Mouse (Mus musculus) heart, adult 2 months (tissue): ENCODE measurements around the gene Gm20388. TPM values are rescaled to one million over a fixed set of nuclear protein-coding genes. Genes with fewer than 3 reads are reported as not detected.

Experiments used
- DNase-seq, 2 experiments: peaks; one replicate each; pipeline ENCODE4 v3.0.0; 2021
- H3K27ac ChIP-seq: fragments of 200-600 bp; 2 replicates; pipeline ENCODE4 v1.8.1; 2022
- H3K27me3 ChIP-seq: fragments of 200-500 bp; 2 replicates; pipeline ENCODE4 v1.6.1; 2012; ENCODE audit warnings: mild to moderate bottlenecking, low read length, inconsistent platforms, mixed read lengths; ENCODE audit not compliant: control insufficient read depth, insufficient read depth
- H3K36me3 ChIP-seq: fragments of 200-500 bp; 2 replicates; pipeline ENCODE4 v1.6.1; 2012; ENCODE audit warnings: low read length, inconsistent platforms; ENCODE audit not compliant: control insufficient read depth, insufficient read depth
- H3K4me1 ChIP-seq: fragments of 200-500 bp; 2 replicates; pipeline ENCODE4 v1.6.1; 2011; ENCODE audit warnings: low read length; ENCODE audit not compliant: control insufficient read depth, insufficient read depth
- H3K4me3 ChIP-seq: fragments of 200-600 bp; 2 replicates; pipeline ENCODE4 v1.8.1; 2022
- H3K79me2 ChIP-seq: fragments of 200-500 bp; replicated peaks from 2 replicates; pipeline ENCODE4 v1.6.1; 2012; ENCODE audit warnings: mild to moderate bottlenecking, inconsistent platforms, low read length, moderate library complexity, mixed read lengths; ENCODE audit not compliant: control insufficient read depth, insufficient read depth
- H3K9ac ChIP-seq: fragments of 200-500 bp; 2 replicates; pipeline ENCODE4 v1.6.1; 2012; ENCODE audit warnings: low read depth, mild to moderate bottlenecking, control low read depth, inconsistent platforms, low read length, mixed read lengths
- CTCF ChIP-seq: fragments of 200-600 bp; IDR thresholded peaks from 2 replicates; pipeline ENCODE4 v1.8.1; 2022; ENCODE audit warnings: antibody characterized with exemption, mild to moderate bottlenecking, moderate library complexity
- EP300 ChIP-seq: fragments of 200-500 bp; IDR thresholded peaks from 2 replicates; pipeline ENCODE4 v1.6.1; 2011; ENCODE audit warnings: low read depth, low read length, control low read depth; ENCODE audit not compliant: insufficient read depth
- POLR2A ChIP-seq: fragments of 200-500 bp; IDR thresholded peaks from 2 replicates; pipeline ENCODE4 v1.6.1; 2011; ENCODE audit warnings: mild to moderate bottlenecking, low read depth, low read length, control low read depth; ENCODE audit not compliant: insufficient read depth
- WGBS: fragments of 180-500 bp; shearing (Covaris S2); methylation state at CpG from one replicate; pipeline ENCODE4 v1.1.7; 2018; 5-methylcytosine and 5-hydroxymethylcytosine counted together
- intact Hi-C: fragments of 180-260 bp; cut with DNase I; formaldehyde crosslinking; loops from one replicate; pipeline ENCODE4 v1.15.1; 2025
- polyA plus RNA-seq: library from polyadenylated mRNA; depleted of rRNA; stranded (reverse); fragments of >200 nt; gene quantifications from 2 replicates; pipeline ENCODE4 v1.2.3, GENCODE M21; 2012
- total RNA-seq, 2 experiments: library from RNA; stranded (reverse); gene quantifications; 2 replicates each; pipeline ENCODE4 v1.2.3; 2021

Gm20388 gene
- total and polyA plus RNA-seq, 3 experiments: 1.8 to 32.3 TPM; not detected in 1

DNA sequence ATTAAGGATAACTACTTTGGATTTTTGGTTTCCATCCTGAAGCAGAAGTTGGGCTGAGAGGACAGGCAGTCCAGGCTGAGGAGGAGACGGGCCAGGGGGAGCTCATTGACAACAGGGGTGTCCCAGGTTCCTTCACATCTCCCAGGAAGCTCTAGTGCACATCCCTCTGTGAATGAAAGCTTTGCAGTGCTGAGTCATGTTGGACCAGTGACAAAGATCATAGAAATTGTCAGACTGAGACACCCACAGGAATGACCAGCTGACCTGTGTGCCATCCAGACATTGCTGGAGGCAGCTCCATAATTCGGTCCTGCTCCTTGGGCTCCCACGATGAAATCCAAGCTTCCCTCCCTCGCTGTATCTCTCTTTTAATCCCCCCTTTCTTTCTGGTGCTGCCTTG, 2261.2 kb downstream of the Gm20388 start:
- 89% methylated on average over 4 of the region's 4 CpGs for WGBS

DNA sequence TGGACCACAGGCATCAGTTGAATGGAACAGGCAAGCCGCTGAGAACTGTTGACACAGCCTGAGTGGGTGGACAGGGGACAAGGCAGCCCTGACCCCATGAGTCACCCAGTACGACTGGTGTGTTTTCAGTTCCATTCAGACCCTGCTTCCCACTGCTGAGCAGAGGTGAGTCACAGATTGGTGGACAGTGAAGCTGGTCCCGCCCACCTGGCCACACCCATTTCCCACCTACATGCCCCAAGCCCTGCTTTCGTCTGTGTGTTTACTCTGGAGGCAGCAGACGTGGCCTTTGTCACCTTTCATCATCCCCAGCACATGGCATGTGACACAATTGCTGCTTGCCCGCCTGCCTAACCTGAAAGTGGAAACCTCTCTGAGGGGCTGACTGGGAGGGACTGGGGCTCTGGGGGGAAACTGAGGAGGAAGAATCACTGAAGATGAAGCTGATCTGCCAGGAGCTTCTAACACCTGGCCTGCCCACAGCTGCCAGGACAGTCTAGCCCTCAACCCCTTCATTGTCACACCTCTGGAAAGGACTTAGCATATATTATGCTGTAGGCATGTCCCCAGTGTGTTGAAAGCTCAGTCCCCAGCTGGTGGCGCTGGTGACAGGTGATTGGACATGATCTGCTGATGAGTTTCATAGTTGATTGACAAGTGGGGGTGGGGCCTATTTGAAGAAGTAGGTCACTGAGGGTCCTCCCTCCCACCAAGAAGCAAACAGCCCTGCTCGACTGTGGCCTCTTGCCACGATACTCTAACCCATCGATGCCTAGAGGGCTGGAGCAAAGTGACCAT, 2263.7 kb downstream of the Gm20388 start:
- H3K4me3 ChIP-seq: no peak overlapping the region
- H3K27me3 ChIP-seq: no peaks in the 10 kb centered on the region
- WGBS: 58% methylated on average over 10 of the region's 10 CpGs
- H3K4me1 ChIP-seq: no peaks in the 10 kb centered on the region
- no peaks in the 10 kb centered on the region for H3K36me3 ChIP-seq
- H3K9ac ChIP-seq: no peak overlapping the region
- H3K79me2 ChIP-seq: no peaks in the 10 kb centered on the region
- no peak for DNase-seq
- TF ChIP-seq POLR2A (no peak), EP300 (no peak), CTCF (peak; percentile 23)
- intact Hi-C loops: no loop called here
- H3K27ac ChIP-seq: no peak overlapping the region

More for the DNA sequence above, 2261.2 kb downstream of the Gm20388 start:
- H3K9ac ChIP-seq: no peak overlapping the region
- DNase-seq: no peak
- no peaks in the 10 kb centered on the region for H3K27me3 ChIP-seq
- TF ChIP-seq CTCF: no peak
- TF ChIP-seq POLR2A: no peak
- no peak for TF ChIP-seq EP300
- no peak overlapping the region for H3K4me3 ChIP-seq
- no peak overlapping the region for H3K27ac ChIP-seq
- H3K36me3 ChIP-seq: no peaks in the 10 kb centered on the region
- no peaks in the 10 kb centered on the region for H3K79me2 ChIP-seq
- intact Hi-C loops: no loop called here
- no peaks in the 10 kb centered on the region for H3K4me1 ChIP-seq

DNA sequence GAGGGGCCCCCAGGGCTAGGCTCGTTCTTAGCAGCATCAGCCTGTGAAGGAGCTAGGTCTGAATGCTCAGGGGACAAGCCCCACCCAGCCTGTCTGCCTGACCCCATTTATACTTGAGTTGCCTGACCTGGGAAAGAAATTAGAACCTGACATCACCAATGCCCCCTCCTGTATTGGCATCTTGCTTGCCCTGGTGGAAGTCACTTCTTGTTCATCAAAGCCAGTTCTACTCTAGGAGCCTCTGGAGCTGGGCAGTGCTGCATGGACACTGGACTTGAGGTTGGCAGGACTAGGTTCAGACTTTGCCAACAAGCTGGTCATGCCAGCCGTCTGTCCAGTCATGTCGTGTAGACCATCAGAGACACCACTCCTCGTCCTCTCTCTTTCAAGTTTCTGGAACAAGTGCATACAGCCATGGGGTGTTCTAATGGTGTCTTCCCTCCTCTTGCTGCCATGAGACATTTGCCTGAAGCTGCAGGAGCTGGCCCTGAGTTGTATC, 2267.8 kb downstream of the Gm20388 start:
- DNase-seq: peak in 1 of 2 experiments; percentile 23

DNA sequence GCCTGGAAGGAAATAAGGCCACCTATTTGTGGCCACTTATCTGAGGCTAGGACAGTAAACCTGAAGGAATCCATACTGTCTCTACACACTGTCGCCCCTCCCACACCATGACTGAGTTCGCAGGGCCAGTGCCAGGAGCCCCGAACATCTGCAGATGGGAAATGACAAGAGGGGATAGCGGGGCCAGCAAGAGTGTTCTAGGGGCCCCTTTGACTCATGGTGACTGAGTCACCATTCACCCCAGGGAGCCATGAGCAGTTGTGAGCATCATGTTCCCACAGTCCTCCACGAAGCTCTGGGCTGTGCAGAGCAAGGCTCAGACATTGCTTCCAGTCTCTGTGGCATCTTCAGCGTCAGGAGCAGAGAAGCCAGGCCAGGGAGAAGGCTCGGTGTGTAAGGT, 2268.7 kb downstream of the Gm20388 start:
- no peak for DNase-seq
- Histone ChIP-seq H3K79me2 (no peaks in the 10 kb centered on the region), H3K9ac (no peak overlapping the region), H3K27ac (no peak overlapping the region), H3K36me3 (no peaks in the 10 kb centered on the region), H3K4me1 (peaks cover 8% of the 10 kb centered on the region), H3K27me3 (no peaks in the 10 kb centered on the region), H3K4me3 (no peak overlapping the region)
- TF ChIP-seq EP300 (no peak), CTCF (no peak)
- intact Hi-C loops: no loop called here
- WGBS: 77% methylated on average over 7 of the region's 7 CpGs

More for the DNA sequence above, 2267.8 kb downstream of the Gm20388 start:
- intact Hi-C loops: no loop called here
- TF ChIP-seq POLR2A: no peak
- TF ChIP-seq CTCF: no peak
- no peak for TF ChIP-seq EP300
- no peaks in the 10 kb centered on the region for H3K79me2 ChIP-seq
- no peak overlapping the region for H3K9ac ChIP-seq
- H3K4me1 ChIP-seq: peaks cover 8% of the 10 kb centered on the region
- H3K36me3 ChIP-seq: no peaks in the 10 kb centered on the region
- H3K27ac ChIP-seq: no peak overlapping the region
- 50% methylated on average over 4 of the region's 4 CpGs for WGBS
- no peak overlapping the region for H3K4me3 ChIP-seq
- no peaks in the 10 kb centered on the region for H3K27me3 ChIP-seq

DNA sequence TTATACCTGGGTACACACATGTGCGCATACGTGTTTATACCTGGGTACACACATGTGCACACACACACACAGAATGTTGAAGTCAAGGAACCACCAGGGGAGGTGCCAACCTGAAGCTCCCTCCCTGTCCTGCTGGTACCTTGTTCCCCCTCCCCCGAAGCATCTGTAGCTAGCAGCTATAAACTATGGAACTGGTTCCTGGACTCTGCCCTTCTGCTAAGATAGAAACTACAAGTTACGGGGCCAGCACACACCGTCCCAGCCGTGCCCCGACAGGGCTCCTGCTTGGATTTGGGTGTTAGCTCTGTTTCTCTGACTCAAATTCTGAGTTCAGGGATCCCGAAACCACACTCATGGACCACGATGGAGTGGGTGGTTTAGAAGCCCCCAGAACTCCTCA, 2269.5 kb downstream of the Gm20388 start:
- no peaks in the 10 kb centered on the region for H3K27me3 ChIP-seq
- no peak for DNase-seq
- no peak overlapping the region for H3K4me3 ChIP-seq
- no peak for TF ChIP-seq EP300
- no peak for TF ChIP-seq POLR2A
- no peak for TF ChIP-seq CTCF
- WGBS: 94% methylated on average over 9 of the region's 9 CpGs
- H3K27ac ChIP-seq: no peak overlapping the region
- H3K9ac ChIP-seq: no peak overlapping the region
- peaks cover 8% of the 10 kb centered on the region for H3K4me1 ChIP-seq
- no peaks in the 10 kb centered on the region for H3K79me2 ChIP-seq
- H3K36me3 ChIP-seq: no peaks in the 10 kb centered on the region
- intact Hi-C loops: no loop called here

DNA sequence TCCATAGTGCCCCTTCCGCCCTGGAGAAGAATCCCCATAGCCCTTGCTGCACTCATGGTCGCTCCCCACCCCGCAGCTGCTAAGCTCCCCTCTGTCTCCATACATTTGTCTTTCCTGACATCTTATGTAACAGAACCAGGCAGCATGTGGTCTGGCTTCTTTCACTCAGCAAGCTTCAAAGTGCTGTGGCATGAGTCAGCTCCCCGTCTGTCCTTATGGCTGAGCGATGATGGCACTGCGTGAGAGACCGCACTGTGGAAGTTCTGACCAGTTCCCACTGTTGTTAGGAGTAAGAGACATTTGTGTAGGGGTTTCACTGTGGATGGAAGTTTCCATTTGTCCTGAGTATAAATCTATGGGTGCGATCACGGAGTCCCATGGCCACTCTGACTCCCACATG, 2270.8 kb downstream of the Gm20388 start:
- no peak overlapping the region; the same call in 1 of the 2 replicates for H3K27ac ChIP-seq
- H3K27me3 ChIP-seq: no peaks in the 10 kb centered on the region
- TF ChIP-seq EP300 (0 out of 2 replicates have a peak, but pooled peaks have one; percentile 43), POLR2A (no peak)
- H3K79me2 ChIP-seq: no peaks in the 10 kb centered on the region
- 39% methylated on average over 9 of the region's 9 CpGs for WGBS
- intact Hi-C loops: no loop called here
- DNase-seq: peak in 1 of 2 experiments; percentile 20
- peaks cover 8% of the 10 kb centered on the region for H3K4me1 ChIP-seq
- H3K36me3 ChIP-seq: no peaks in the 10 kb centered on the region
- peak overlapping the region; percentile 24; the same call in 1 of the 2 replicates for H3K4me3 ChIP-seq
- H3K9ac ChIP-seq: no peak overlapping the region
